Mouse (Mus musculus) left cerebral cortex, postnatal 25 days (tissue): Measurements from ENCODE around the gene Mef2c. TPM values are rescaled to one million over a fixed set of nuclear protein-coding genes. Genes with fewer than 3 reads are reported as not detected.

Experiments
- DNase-seq, 2 experiments: peaks; one replicate each; pipeline ENCODE4 v3.0.0; 2022; ENCODE audit warnings: low spot score in 2 of 2, mixed read lengths in 1 of 2
- intact Hi-C: fragments of 180-260 bp; cut with DNase I; formaldehyde crosslinking; loops from one replicate; pipeline ENCODE4 v1.15.1; 2025
- total RNA-seq, 2 experiments: library from RNA; stranded (reverse); gene quantifications; 2 replicates each; pipeline ENCODE4 v1.2.3; 2021

Gene Mef2c
- total RNA-seq, 2 experiments from 2014 or later = 688 to 732 TPM

DNA sequence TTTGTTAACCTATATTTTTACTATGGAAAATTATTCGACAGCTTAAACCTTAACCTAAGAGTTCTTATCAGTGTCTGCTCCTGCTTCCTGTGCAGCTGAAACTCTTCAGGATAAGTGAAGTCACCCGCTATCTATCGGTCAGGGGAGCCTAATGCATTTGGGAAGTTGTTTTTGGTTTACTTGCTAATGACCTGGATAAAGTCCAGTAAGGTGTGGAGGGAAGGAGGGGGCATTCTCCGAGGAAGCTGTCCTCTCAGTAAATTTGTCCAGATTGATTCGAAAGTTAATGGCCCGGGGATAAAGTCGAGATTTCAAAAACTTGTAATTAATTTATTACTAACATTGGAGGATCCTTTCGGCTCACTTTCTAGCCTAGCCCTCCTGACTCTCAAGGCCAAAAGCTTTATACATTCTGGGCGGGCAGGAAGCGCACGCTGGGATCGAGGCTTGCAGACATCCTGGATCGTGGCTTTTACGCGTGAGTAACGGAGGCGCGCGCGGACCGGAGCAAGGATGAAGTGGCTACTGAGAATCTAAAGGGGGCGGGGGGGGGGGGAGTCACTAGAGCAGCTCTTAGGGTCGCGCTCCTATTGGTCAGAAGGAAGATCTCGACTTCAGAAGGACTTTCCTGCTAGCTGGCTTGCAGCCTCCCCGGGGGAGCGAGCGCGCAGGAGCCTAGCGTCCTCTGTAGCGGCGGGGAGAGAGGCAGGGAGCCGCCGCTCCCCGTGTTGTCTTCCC is 19.6 kb downstream of the Mef2c start:
- intact Hi-C loops = loop anchor here (2.0 to 10.0 kb wide), 8 partner anchors 129 to 1741 kb away; partner anchors contain the start of gene Cetn3
- peak; percentile 66 to 71 for DNase-seq

GRCm38 (mm10) chr13:83524159-83524901 is 20.5 kb downstream of the Mef2c start:
- DNase-seq = peak; percentile 76 to 84
- intact Hi-C loops = loop anchor here (2.0 to 10.0 kb wide), 8 partner anchors 128 to 1742 kb away; partner anchors contain the start of gene Cetn3

DNA sequence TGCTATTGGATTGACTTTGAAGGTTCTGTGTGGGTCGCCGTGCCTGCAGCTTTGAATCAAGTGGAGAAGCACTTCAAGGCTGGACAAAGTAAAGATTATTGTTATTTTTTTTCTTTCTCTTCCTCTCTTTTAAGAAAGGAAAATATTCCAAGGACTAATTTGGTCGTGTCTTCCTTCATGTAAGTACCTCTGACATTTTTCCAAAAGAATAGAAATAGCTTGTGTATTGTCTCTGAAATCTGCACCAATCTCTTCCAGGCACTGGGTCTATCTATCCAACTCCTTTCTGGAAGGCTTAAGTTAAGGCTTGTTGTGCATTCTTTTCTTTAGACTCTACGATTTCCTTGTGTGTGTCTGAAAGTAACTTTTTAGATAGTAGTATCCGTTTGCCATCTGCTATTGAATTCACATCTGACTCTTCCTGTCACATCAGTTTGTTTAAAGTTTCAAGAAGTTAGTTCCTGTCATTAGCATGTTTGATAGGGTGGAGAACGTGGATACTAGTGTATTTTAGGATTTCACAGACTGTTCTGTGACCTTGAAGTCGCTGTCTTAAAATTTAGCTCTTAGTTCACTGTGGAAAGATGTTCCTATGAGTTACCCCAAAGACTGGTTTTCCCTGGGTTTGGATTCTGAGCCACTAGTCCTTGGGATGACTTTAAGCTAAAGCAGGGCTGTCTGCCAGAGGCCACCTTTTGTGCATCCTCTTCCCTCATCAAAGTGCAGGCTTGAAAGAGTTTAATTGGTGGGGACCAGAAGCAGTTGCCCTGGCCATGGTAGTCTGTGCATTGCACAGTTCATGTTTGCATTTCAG is 21.3 kb downstream of the Mef2c start:
- intact Hi-C loops = loop anchor here (2.0 to 10.0 kb wide), 11 partner anchors 47 to 1743 kb away; partner anchors contain the start of gene Cetn3
- no peak for DNase-seq

GRCm38 (mm10) chr13:83525716-83526005 is 21.8 kb downstream of the Mef2c start:
- intact Hi-C loops = loop anchor here (2.0 to 10.0 kb wide), 6 partner anchors 47 to 1581 kb away; no protein-coding TSS in a partner anchor
- no peak for DNase-seq

DNA sequence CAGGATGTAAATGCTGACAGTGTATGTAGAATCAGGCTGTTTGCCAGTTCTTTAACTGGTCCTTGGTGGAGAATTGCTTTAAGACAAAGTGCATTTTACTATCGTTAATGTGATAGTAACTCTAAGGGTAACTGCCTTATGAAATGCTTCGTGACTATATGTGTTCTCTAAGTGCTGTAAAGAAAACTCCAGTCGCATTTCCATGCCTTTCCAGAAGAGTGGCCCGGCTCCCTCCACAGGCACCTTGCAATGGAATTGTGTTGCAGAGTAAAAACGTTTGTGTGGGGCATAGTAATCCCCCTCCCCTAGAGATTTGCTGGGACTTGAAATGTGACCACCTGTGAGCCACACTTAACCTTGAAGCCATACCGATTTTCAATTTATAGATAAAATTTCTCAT is 22.2 kb downstream of the Mef2c start:
- intact Hi-C loops = loop anchor here (5.0 to 10.0 kb wide), 5 partner anchors 46 to 1221 kb away; no protein-coding TSS in a partner anchor

DNA sequence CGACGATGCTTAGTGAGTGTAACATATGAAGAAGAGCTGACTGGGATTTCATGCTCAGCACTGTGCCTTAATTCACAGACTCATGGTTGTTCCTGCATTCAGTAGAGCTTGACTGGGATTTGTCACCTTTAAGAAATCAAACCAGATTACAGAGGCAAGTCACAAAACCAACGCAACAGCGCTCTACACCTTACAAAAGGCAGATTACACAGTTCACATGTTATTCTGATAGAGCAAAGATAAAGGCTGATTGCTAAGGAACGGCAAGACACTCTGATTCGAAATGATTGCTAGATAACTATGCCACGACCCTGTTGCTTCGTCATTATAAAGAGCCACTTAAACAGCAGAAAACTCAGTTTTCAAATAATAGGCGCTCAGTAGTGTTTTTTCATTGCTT is 24.1 kb downstream of the Mef2c start:
- intact Hi-C loops = loop anchor here (5.0 to 10.0 kb wide), 5 partner anchors 44 to 1223 kb away; no protein-coding TSS in a partner anchor
- no peak for DNase-seq

More for the DNA sequence above, 22.2 kb downstream of the Mef2c start:
- DNase-seq = no peak

GRCm38 (mm10) chr13:83529729-83530314 is 26.0 kb downstream of the Mef2c start:
- intact Hi-C loops = loop anchor here (5.0 to 10.0 kb wide), 5 partner anchors 42 to 1225 kb away; no protein-coding TSS in a partner anchor
- DNase-seq = no peak

- DNase-seq = no peak
- intact Hi-C loops = no loop called here
These were observed 27.1 kb downstream of the Mef2c start for GRCm38 (mm10) chr13:83530889-83531288.

- intact Hi-C loops = no loop called here
- peak in 1 of 2 experiments; percentile 75 for DNase-seq
These were observed 28.2 kb downstream of the Mef2c start for GRCm38 (mm10) chr13:83531968-83532591.

GRCm38 (mm10) chr13:83536361-83536760 is 32.5 kb downstream of the Mef2c start:
- no peak for DNase-seq
- intact Hi-C loops = no loop called here

- intact Hi-C loops = no loop called here
These were observed 33.3 kb downstream of the Mef2c start for GRCm38 (mm10) chr13:83537163-83537562.

DNA sequence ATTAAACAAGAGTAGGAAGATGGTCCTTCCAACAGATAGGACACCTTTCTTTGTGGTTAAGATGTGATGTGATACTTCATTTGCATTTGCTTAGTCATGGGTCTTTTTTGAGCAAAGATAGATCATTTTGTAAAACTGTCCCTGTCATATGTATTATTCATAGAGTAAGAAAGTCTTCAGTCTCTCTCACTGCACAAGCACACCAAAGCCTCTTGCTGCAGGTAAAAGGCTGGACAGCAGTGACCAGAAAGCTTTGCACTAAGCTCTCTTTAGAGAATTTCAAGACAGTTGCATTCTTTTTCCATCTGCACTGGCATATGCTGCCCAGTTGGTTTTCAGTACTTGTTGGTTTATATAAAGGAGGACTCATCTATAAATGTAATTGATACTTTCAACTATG is 36.1 kb downstream of the Mef2c start:
- intact Hi-C loops = no loop called here
- no peak for DNase-seq

More at GRCm38 (mm10) chr13:83537163-83537562, 33.3 kb downstream of the Mef2c start:
- peak in 1 of 2 experiments; percentile 86 for DNase-seq

DNA sequence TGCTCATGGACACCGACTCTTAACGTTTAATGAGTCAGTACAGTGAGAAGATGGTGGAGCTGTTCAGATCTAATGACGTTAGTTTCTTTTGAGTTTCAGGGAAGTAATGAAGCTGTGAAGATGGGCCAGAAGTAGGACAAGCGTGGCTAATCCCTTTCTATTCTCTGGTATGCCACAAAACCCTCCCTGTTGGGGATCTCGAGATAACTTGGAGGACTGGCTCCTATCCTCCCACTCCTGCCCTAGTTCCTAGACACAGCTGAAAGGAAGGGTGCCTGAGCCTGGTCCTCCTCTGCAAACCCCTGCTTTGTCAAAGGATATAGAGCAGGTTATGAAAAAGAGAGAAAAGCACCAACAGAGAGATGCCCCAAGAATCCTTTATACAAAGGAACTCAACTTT is 38.8 kb downstream of the Mef2c start:
- DNase-seq = peak in 1 of 2 experiments; percentile 82
- intact Hi-C loops = no loop called here

DNA sequence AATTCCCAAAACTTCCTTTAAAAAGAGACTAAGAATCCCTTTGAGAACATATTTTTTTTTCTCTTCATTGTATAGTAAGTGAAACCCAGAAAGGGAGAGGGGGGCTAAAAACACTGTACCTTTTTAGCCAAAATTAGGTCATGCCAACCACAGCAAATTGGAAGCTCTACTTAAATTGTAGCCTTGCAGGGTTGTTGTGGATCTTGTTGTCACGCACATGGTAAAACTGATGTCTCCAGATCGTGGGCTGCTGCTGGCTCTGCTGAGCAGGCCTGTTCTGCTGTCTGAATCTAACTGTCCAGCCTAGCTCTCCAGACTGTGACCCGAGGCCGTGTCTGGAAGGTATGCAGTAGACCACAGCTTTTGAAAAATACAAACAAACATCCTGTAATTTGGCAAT is 40.9 kb downstream of the Mef2c start:
- no peak for DNase-seq
- intact Hi-C loops = no loop called here

DNA sequence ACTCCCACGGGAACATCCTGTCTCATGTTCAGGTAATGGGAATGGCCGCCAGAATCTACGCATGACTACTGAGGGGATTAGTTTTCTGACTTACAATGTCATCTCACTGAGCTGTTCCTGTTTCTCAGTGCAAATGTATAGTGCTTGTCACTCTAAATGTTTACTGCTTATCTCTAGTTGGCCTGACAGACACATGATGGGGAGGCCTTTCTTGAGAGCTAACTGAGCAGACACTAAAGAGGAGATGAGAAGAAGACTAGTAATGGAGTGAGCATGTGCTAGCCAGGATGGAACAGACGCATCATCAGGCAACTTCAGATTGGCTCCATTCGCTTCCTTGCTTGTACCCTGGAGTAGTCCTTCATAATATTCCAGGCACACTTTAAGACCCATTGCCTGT is 43.0 kb downstream of the Mef2c start:
- intact Hi-C loops = no loop called here
- DNase-seq = peak in 1 of 2 experiments; percentile 9

DNA sequence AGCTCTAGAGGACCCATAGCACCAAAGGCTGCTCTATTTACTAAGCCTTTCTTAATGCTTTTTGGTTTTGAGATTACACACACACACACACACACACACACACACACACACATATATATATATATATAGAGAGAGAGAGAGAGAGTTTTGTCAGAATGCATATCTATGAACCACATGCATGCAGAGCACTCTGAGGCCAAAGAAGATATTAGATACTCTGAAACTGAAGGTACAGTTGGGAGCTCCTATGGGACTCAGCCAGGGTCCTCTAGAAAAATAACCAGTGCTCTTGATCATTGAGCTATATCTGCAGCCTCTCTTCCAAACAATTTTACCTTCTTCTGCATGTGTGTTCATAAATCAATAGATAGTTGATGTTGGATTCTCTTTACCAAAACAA is 47.4 kb downstream of the Mef2c start:
- intact Hi-C loops = no loop called here
- DNase-seq = no peak

GRCm38 (mm10) chr13:83552051-83552450 is 48.2 kb downstream of the Mef2c start:
- intact Hi-C loops = no loop called here
- DNase-seq = no peak

- no peak for DNase-seq
- intact Hi-C loops = no loop called here
These were observed 59.4 kb downstream of the Mef2c start for GRCm38 (mm10) chr13:83563261-83563660.

GRCm38 (mm10) chr13:83565732-83566131 is 61.9 kb downstream of the Mef2c start:
- DNase-seq = no peak
- intact Hi-C loops = no loop called here
